Mouse (Mus musculus) cortical plate, adult 2 months (tissue): Measurements from ENCODE around the gene Zranb1.

Source experiments
- CTCF ChIP-seq: fragments of 200-500 bp; IDR thresholded peaks from 2 replicates; pipeline ENCODE4 v1.5.1; 2011; ENCODE audit warnings: mild to moderate bottlenecking, control low read depth, low read length; ENCODE audit not compliant: insufficient read depth; ENCODE audit errors: extremely low read depth
- POLR2A ChIP-seq: fragments of 200-500 bp; IDR thresholded peaks from 2 replicates; pipeline ENCODE4 v1.6.1; 2011; ENCODE audit warnings: mild to moderate bottlenecking, low read length, control low read depth; ENCODE audit not compliant: insufficient read depth; ENCODE audit errors: extremely low read depth

DNA sequence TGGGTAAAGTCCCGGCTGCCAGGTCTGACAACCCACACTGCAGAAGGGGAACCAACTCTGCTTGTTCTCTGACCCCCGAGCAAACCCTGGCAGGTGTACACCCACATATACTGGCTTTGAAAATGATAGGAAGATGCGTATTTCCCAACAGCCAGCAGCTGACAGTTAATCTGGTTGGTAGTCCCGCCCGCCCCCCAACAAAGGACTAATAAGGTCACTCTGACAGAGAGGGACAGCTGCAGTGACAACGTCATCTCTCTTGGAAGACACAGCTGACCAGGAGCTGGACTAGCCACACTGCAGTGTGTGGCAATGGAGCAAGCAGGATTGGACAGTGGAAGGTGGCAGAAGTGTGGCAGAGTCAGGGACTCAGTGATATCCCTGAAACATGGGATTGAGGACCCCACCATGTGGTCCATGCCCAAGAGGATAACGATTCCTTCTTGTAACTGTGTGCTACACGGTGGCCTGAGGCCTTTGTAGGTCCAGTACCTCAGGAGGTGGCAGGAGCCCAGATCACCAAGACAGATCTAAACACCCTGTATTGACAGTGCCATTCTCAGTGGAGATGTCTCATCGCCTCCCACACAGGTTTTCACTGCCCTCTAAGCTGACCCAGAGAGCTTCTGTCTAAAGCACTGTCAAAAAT is 62.1 kb downstream of the Zranb1 start:
- no peak for TF ChIP-seq CTCF
- TF ChIP-seq POLR2A = no peak
